Mouse (Mus musculus) olfactory bulb, adult 2 months (tissue): ENCODE measurements around the gene Krt78.

ENCODE experiments used
- CTCF ChIP-seq: fragments of 200-500 bp; IDR thresholded peaks from 2 replicates; pipeline ENCODE4 v1.5.1; 2012; ENCODE audit warnings: low read depth, mild to moderate bottlenecking, low read length, moderate library complexity; ENCODE audit not compliant: insufficient read depth
- POLR2A ChIP-seq: fragments of 200-500 bp; IDR thresholded peaks from 2 replicates; pipeline ENCODE4 v1.6.1; 2012; ENCODE audit warnings: mild to moderate bottlenecking, low read depth, low read length, moderate library complexity; ENCODE audit not compliant: insufficient read depth

GRCm38 (mm10) chr15:101941948-101942347 lies 12.1 kb downstream of the Krt78 start:
- TF ChIP-seq CTCF, result no peak
- TF ChIP-seq POLR2A, result no peak
